Mouse (Mus musculus) ES-E14 (cell line): ENCODE measurements at regions not wholly inside any gene's neighbourhood (a gene's known extent, or its start where the extent isn't known, plus 50 kb on each side); places are given as distances from the start of the nearest gene placed in this dataset.

Source experiments
- DNase-seq: peaks from one replicate; pipeline ENCODE4 v3.0.0-alpha.2; 2013; ENCODE audit warnings: low read depth, low spot score
- H3K27ac ChIP-seq: 2 replicates; pipeline ENCODE4 v1.5.1; 2012; ENCODE audit warnings: low read depth, mild to moderate bottlenecking, low read length, moderate library complexity, mixed read lengths; ENCODE audit not compliant: poor library complexity, insufficient read depth, severe bottlenecking
- H3K36me3 ChIP-seq: 2 replicates; pipeline ENCODE4 v1.6.1; 2012; ENCODE audit warnings: mild to moderate bottlenecking, low read length, moderate library complexity, mixed read lengths; ENCODE audit not compliant: control insufficient read depth, poor library complexity, insufficient read depth, severe bottlenecking
- H3K4me1 ChIP-seq, 2 experiments: fragments of 150-350 bp in 1 of 2; sonication (generic) in 1 of 2; 2 replicates each; pipeline ENCODE4 v1.6.1; 2012; ENCODE audit warnings: low read length in 2 of 2, mild to moderate bottlenecking in 1 of 2, mixed read lengths in 1 of 2; ENCODE audit not compliant: control insufficient read depth in 2 of 2, insufficient read depth in 2 of 2, poor library complexity in 1 of 2
- H3K4me3 ChIP-seq, 2 experiments: fragments of 150-350 bp in 1 of 2; sonication (generic) in 1 of 2; 2 replicates each; pipeline ENCODE4 v1.5.1; 2012; ENCODE audit warnings: low read length in 2 of 2, low read depth in 1 of 2, mild to moderate bottlenecking in 1 of 2, mixed read lengths in 1 of 2; ENCODE audit not compliant: insufficient read depth in 1 of 2, poor library complexity in 1 of 2, severe bottlenecking in 1 of 2
- H3K9ac ChIP-seq: 2 replicates; pipeline ENCODE4 v1.6.1; 2012; ENCODE audit warnings: low read depth, mild to moderate bottlenecking, low read length, mixed read lengths; ENCODE audit not compliant: poor library complexity, insufficient read depth, severe bottlenecking
- H3K9me3 ChIP-seq: fragments of 150-350 bp; sonication (generic); 2 replicates; pipeline ENCODE4 v1.6.1; 2012; ENCODE audit warnings: low read depth, mild to moderate bottlenecking, low read length; ENCODE audit not compliant: control insufficient read depth, insufficient read depth
- CHD2 ChIP-seq: IDR thresholded peaks from 2 replicates; pipeline ENCODE4 v1.6.1; 2014; ENCODE audit warnings: mild to moderate bottlenecking, low read depth, low read length, inconsistent platforms
- HCFC1 ChIP-seq: IDR thresholded peaks from 2 replicates; pipeline ENCODE4 v1.6.1; 2012; ENCODE audit warnings: low read length, inconsistent platforms, borderline replicate concordance; ENCODE audit not compliant: insufficient read depth
- MAFK ChIP-seq: IDR thresholded peaks from 2 replicates; pipeline ENCODE4 v1.6.1; 2014; ENCODE audit warnings: mild to moderate bottlenecking, low read depth, low read length, inconsistent platforms; ENCODE audit not compliant: insufficient read depth
- ZC3H11A ChIP-seq: IDR thresholded peaks from 2 replicates; pipeline ENCODE4 v1.6.1; 2012; ENCODE audit warnings: low read depth, mild to moderate bottlenecking, inconsistent platforms, low read length, borderline replicate concordance
- ZNF384 ChIP-seq: IDR thresholded peaks from 2 replicates; pipeline ENCODE4 v1.6.1; 2012; ENCODE audit warnings: low read depth, low read length, inconsistent platforms
- in situ Hi-C, 2 experiments: fragments of 600-800 bp; cut with MboI; formaldehyde crosslinking; loops; one replicate each; pipeline ENCODE4 v1.15.1; 2025; ENCODE audit warnings: low sequenced_read_pairs in 2 of 2, inconsistent platforms in 1 of 2; ENCODE audit not compliant: unreplicated experiment in 2 of 2

DNA sequence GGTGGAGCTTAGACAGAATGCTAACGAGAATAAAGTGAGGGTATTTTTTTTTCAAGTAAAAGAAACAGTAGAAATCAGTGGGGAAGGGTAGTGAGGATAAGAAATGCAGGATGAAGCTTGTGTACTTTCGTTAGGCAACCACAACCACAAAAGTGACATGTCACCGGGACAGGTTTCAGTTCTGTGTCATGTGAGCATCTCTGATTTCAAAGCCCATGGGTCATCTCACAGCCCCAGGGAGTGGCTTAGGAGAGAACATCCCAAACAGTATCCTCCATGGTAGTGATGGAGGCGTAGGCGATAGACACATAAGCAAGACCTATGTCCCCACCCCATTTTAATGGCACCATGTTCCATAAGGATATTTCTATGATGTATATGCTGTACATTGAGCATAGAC lies 147.4 kb upstream of the Arl4c start:
- TF ChIP-seq ZC3H11A (no peak), MAFK (no peak), HCFC1 (no peak), CHD2 (no peak), ZNF384 (no peak)
- Histone ChIP-seq H3K27ac (no peak overlapping the region), H3K4me1 (no peaks in the 10 kb centered on the region), H3K4me3 (no peak overlapping the region), H3K9ac (no peak overlapping the region), H3K9me3 (no peaks in the 10 kb centered on the region), H3K36me3 (no peaks in the 10 kb centered on the region)
- no peak for DNase-seq
- in situ Hi-C loops: no loop called here

DNA sequence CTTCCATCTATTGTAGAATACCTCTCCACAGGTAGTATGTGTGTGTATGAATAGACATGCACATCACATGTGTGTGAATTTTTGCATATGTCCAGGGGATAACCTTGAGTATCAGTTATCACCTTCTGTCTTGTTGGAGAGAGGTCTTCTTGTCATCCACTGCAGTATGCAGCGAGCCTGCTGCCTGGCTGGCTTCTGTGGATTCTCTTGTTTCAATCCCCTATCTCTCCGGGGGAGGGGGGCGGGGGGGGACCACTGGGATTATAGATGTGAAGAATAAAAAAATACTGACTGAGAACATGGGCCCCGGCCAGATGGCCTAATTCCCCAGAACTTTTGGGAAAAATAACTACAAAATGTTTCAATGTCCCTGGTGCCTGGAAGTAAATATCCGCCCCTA lies 149.9 kb upstream of the Arl4c start:
- in situ Hi-C loops: no loop called here
- no peak for TF ChIP-seq MAFK
- TF ChIP-seq HCFC1: no peak
- no peak for TF ChIP-seq CHD2
- TF ChIP-seq ZC3H11A: no peak
- no peak for TF ChIP-seq ZNF384
- Histone ChIP-seq H3K4me1 (no peaks in the 10 kb centered on the region), H3K4me3 (no peak overlapping the region), H3K27ac (no peak overlapping the region), H3K36me3 (no peaks in the 10 kb centered on the region), H3K9me3 (no peaks in the 10 kb centered on the region), H3K9ac (no peak overlapping the region)
- no peak for DNase-seq

DNA sequence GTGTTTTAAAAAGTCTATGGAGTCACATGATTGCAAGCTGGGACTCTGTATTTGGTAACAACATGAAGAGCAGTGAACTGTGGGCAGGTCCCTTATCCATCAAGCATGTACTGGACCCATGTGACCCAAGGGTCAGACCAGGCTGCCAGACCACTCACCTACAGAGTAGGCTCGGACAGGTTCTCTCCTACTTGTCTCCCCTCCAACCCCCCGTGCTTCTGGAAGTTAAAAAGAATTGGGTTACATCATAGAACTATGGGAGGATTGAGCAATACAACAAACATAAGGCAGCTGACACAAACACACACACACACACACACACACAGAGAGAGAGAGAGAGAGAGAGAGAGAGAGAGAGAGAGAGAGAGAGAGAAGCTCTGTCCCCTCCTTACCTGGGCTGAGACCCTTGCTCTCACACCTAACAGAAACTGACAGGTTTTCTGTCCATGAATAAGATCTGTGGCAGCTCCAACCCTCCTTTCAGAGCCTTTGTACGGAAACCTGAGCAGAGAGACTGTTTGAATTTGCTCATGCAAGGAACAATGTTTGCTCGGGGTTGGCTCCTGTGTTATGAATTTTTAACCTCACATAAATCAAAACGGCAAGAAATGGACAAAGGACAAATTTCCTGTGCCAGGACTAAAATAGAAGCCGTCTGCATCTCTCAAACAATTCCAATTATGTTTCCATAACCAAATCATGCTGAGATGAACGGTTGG lies 159.0 kb upstream of the Arl4c start:
- Histone ChIP-seq H3K27ac (no peak overlapping the region), H3K9me3 (no peaks in the 10 kb centered on the region), H3K4me3 (no peak overlapping the region), H3K36me3 (no peaks in the 10 kb centered on the region), H3K9ac (no peak overlapping the region), H3K4me1 (no peaks in the 10 kb centered on the region)
- no peak for TF ChIP-seq ZNF384
- TF ChIP-seq MAFK: no peak
- no peak for TF ChIP-seq CHD2
- no peak for TF ChIP-seq ZC3H11A
- no peak for TF ChIP-seq HCFC1
- DNase-seq: no peak
- in situ Hi-C loops: no loop called here

DNA sequence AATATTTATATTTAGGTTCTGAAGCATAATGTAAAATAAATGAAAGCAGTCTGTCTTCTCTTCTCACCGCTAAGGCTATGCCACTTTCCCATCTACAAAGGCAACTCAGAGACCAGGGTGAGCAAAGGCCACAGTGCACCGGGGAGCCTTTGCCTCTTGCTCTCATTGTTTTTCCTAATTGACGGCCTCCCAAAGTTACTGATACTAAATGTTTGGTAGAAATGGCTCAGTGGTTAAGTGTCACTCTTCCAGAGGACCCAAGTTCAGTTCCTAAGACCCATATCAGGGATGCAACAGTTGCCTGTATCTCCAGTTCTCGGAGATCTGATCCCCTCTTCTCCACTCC lies 159.5 kb upstream of the Arl4c start:
- no peaks in the 10 kb centered on the region for H3K9me3 ChIP-seq
- no peaks in the 10 kb centered on the region for H3K4me1 ChIP-seq
- in situ Hi-C loops: no loop called here
- H3K9ac ChIP-seq: no peak overlapping the region
- no peak overlapping the region for H3K4me3 ChIP-seq
- no peak overlapping the region for H3K27ac ChIP-seq
- TF ChIP-seq MAFK (no peak), HCFC1 (no peak), ZC3H11A (no peak), CHD2 (no peak), ZNF384 (no peak)
- no peak for DNase-seq
- no peaks in the 10 kb centered on the region for H3K36me3 ChIP-seq

DNA sequence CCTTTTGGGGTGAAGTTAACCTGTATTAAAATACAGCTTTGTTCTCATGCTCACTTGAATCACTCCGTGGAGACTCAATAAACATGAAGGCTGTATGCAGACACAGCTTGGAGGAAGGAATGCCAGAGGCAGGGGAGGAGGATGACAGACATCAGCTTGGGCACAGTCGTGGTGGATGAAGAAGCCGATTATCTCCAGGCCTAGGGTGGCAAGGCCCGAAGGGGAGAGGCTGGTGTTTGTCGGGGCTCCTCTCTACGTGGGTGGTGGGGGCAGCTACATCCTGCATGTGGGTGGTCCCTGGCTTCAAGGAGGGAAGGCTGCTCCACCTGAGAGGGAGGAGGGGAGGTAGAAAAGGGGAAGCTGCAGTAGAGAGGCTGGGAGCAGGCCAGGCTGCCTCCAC lies 163.4 kb upstream of the Arl4c start:
- DNase-seq: no peak
- Histone ChIP-seq H3K9me3 (no peaks in the 10 kb centered on the region), H3K4me1 (no peaks in the 10 kb centered on the region), H3K4me3 (no peak overlapping the region), H3K27ac (no peak overlapping the region), H3K9ac (no peak overlapping the region), H3K36me3 (no peaks in the 10 kb centered on the region)
- in situ Hi-C loops: no loop called here
- no peak for TF ChIP-seq MAFK
- no peak for TF ChIP-seq CHD2
- TF ChIP-seq ZNF384: no peak
- no peak for TF ChIP-seq ZC3H11A
- no peak for TF ChIP-seq HCFC1
